Mouse (Mus musculus) adrenal gland, postnatal 4 days (tissue): ENCODE data around the gene Tmem229b. TPM values are rescaled to one million over a fixed set of nuclear protein-coding genes. Genes with fewer than 3 reads are reported as not detected.
"Not testable (repeated sequence)": the region's sequence is repeated elsewhere in the genome, so short reads cannot be mapped to it uniquely, and the experiment has no call there.

Experiments
- DNase-seq, 2 experiments: peaks; one replicate each; pipeline ENCODE4 v3.0.0; 2021 to 2022; ENCODE audit warnings: low spot score in 2 of 2, mixed read lengths in 2 of 2
- total RNA-seq, 2 experiments: library from RNA; stranded (reverse); gene quantifications; 2 replicates each; pipeline ENCODE4 v1.2.3; 2021

The Tmem229b gene
- total RNA-seq, 2 experiments from 2014 or later = 18.3 to 19.8 TPM

- no peak for DNase-seq
These were observed 54.9 kb downstream of the Tmem229b start for GRCm38 (mm10) chr12:78952484-78952883.

- DNase-seq = no peak
These were observed 55.4 kb downstream of the Tmem229b start for GRCm38 (mm10) chr12:78952053-78952452.

- DNase-seq = no peak
These were observed 59.8 kb downstream of the Tmem229b start for GRCm38 (mm10) chr12:78947661-78948060.

- no peak for DNase-seq
These were observed 60.3 kb downstream of the Tmem229b start for GRCm38 (mm10) chr12:78947161-78947560.

- DNase-seq = no peak
These were observed 64.5 kb downstream of the Tmem229b start for GRCm38 (mm10) chr12:78942931-78943330.

GRCm38 (mm10) chr12:78940081-78940480 is 67.3 kb downstream of the Tmem229b start:
- no peak for DNase-seq

- no peak for DNase-seq
These were observed 67.9 kb downstream of the Tmem229b start for GRCm38 (mm10) chr12:78939393-78940037.

- no peak for DNase-seq
These were observed 70.9 kb downstream of the Tmem229b start for GRCm38 (mm10) chr12:78936494-78936893.

- no peak for DNase-seq
These were observed 77.5 kb downstream of the Tmem229b start for GRCm38 (mm10) chr12:78929900-78930299.

- DNase-seq = no peak
These were observed 80.1 kb downstream of the Tmem229b start for GRCm38 (mm10) chr12:78927287-78927686.

- no peak for DNase-seq
These were observed 83.8 kb downstream of the Tmem229b start for GRCm38 (mm10) chr12:78923539-78924189.

GRCm38 (mm10) chr12:78922977-78923376 is 84.5 kb downstream of the Tmem229b start:
- DNase-seq = not testable (repeated sequence)

- DNase-seq = no peak
These were observed 85.4 kb downstream of the Tmem229b start for GRCm38 (mm10) chr12:78922058-78922457.

GRCm38 (mm10) chr12:78921421-78921820 is 86.0 kb downstream of the Tmem229b start:
- DNase-seq = no peak

- DNase-seq = peak; percentile 14 to 35
These were observed 88.2 kb downstream of the Tmem229b start for GRCm38 (mm10) chr12:78919079-78919712.

- DNase-seq = peak; percentile 28 to 68
These were observed 89.0 kb downstream of the Tmem229b start for GRCm38 (mm10) chr12:78918227-78919078.

- no peak for DNase-seq
These were observed 91.1 kb downstream of the Tmem229b start for GRCm38 (mm10) chr12:78916278-78916677.

GRCm38 (mm10) chr12:78915561-78915960 is 91.9 kb downstream of the Tmem229b start:
- no peak for DNase-seq

GRCm38 (mm10) chr12:78914458-78914857 is 93.0 kb downstream of the Tmem229b start:
- no peak for DNase-seq
